Mouse (Mus musculus) megakaryocyte, adult 5-6 weeks (primary cell): ENCODE measurements around the gene Ssc4d. TPM values are rescaled to one million over a fixed set of nuclear protein-coding genes. Genes with fewer than 3 reads are reported as not detected.

Experiments
- ATAC-seq: 2 replicates; pipeline ENCODE4 v1.8.0; 2016; ENCODE audit warnings: mild to moderate bottlenecking, inconsistent platforms; ENCODE audit not compliant: poor library complexity, severe bottlenecking
- total RNA-seq, 2 experiments: library from RNA; stranded (forward) in 1 of 2; stranded (reverse) in 1 of 2; fragments of 153-499, 151-499 nt in 1 of 2; fragments of 221-1000, 200-1000 nt in 1 of 2; gene quantifications; 2 replicates each; pipeline versions ENCODE4 v1.2.3 to v1.2.4; 2015 to 2017

Gene Ssc4d
- total RNA-seq, 2 experiments from 2014 or later = 6.0 to 19.9 TPM

DNA sequence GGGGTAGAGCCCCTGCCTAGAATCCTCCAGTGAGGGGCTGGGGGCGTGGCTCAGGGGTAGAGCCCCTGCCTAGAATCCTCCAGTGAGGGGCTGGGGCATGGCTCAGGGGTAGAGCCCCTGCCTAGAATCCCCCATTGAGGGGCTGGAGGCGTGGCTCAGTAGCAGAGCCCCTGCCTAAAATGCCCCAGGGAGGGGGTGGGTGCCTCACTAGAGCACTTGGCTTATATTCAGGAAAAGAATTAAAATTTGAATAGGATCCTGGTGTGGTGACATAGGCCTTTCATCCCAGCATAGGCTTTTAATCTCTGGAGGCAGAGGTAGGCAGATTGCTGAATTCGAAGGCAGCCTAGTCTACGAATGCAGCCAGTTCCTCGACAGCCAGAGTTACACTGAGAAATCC lies 5.0 kb upstream of the Ssc4d start:
- ATAC-seq = no peak

DNA sequence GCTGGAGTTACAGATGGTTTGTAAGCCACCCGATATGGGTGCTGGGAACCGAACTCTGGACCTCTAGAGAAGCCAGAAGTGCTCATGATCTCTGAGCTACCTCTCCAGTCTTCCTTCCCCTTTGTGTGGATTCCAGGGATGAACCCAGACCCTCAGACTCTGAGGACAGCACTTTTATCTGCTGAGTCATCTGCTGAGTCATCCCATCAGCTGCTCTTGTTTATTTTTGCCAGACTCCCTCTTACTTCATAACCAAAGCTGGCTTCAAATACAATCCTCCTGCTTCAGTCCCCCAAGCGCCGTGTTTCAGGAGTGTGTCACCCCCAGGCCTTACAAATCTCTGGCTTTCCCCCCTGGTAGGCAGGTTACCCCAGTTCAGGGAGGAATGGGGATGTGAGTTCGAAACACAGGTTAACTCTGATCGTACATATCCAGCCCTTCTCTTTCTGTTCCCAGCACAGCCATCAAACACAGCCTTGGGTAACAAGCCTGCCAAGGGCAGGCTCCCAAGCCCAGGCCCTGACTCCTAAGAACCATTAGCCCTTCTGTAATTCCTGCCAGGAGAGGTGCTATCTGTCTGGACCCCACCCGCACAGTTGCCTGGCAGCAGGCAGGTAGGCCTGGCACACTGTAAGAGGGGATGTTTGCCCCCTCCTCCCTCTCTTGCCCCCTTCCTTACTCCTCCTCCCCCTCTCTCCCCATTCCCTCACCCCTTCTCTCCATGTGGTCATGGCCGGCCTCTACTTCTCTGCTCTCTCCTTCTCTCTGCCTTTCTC lies 1.8 kb upstream of the Ssc4d start:
- ATAC-seq = no peak

DNA sequence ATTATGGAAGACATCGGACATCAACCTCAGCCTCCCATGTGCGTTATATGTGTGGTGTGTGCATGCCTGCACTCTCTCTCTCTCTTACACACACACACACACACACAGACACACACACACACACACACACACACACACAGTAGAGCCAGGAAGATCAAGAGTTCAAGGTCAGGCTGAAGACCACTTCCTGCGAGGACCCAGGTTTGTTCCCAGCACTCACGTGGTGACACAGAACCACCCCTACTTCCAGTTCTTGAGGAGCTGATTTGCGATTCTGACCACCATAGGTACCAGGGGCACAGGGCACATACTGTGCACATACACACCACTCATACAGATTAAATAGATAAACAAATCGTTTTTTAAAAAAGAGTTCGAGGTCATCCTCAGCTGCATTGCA lies 2.5 kb downstream of the Ssc4d start:
- ATAC-seq = no peak

DNA sequence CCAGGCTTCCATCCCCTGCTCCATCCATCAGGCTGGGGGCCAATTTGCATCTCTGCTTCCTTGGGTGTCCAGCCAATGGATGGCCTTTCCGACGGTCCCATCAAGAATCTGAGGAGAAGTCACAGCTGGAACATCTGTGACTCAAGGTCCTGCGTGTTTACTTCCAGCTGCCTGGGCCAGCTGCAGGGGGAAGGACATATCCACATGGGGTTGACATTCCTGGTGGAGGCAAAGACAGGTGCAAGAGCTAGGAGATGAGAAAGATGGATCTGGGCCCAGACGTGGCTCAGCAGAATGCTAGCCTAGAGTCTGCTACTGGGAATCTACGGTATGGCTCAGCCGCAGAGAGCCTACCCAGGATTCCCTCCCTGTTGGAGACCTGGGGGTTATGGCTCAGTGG lies 4.1 kb downstream of the Ssc4d start:
- ATAC-seq = no peak

DNA sequence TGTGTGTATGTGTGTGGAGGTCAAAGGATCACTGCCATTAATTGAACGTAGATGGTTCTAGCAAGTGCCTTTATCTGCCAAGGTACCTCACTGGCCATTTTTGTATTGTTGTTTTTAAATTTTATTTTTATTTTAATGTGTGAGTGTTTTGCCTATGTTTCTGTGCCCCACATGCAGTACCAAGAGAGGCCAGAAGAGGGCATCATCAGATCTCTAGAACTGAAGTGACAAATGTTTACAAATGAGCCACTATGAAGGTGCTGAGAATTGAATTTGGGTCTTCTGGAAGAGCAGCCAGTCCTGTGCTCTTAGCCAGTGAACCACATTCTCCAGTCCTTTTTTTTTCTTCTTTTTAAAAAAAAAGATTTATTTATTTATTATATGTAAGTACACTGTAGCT lies 5.5 kb downstream of the Ssc4d start:
- ATAC-seq = 0 out of 2 replicates have a peak, but pooled peaks have one; percentile 54

DNA sequence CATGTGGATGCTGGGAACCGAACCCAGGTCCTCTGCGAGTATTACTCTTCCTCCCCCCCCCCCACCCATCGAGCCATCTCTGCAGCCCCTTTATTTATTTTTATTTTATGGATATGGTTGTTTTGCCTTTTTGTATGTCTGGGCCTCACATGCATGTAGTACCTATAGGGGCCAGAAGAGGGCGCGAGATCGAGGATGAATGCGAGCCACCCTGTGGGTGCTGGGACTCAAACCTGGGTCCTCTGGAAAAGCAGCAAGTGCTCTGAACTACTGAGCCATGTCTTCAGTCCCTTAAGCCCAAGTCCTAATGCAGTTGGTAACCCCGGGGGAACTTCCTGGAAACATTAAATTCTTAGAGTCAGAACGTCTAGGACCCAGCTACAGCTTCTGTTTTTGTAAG lies 7.5 kb downstream of the Ssc4d start:
- ATAC-seq = no peak

DNA sequence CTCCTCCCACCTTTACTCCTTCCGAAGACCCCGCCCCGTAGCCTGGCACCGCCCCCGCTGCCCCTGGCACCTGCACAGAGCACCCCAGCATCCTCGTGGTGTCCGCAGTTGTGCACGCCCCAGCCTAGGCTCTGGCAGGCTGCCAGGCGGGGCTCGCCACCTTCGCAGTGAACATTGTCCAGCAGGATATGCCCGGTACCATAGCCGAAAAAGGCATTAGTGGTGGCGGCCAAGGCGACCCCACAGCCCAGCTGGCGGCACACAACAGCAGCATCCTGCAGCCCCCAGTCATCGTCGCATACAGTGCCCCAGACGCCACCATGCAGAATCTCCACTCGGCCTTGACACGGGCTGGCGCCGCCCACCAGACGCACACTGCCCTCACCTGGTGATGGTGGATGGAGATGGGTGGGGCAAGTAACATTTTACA lies 8.8 kb downstream of the Ssc4d start:
- no peak for ATAC-seq

DNA sequence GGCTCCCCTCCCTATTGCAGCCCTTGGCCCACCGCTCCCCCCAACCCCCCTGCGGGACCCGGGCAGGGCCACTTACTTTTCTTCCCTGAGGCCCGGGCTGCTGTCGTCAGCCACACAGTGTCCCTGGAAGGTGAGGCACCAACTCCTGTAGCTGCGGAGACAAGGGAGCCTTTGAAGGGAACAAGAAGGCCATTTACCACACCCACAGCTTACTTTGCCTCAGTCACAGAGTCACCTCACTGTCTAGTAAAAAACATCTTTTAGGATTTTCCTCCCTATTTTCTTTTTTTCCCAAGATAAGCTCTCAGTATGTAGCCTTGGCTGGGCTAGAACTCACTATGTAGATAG lies 11.1 kb downstream of the Ssc4d start:
- ATAC-seq = no peak

DNA sequence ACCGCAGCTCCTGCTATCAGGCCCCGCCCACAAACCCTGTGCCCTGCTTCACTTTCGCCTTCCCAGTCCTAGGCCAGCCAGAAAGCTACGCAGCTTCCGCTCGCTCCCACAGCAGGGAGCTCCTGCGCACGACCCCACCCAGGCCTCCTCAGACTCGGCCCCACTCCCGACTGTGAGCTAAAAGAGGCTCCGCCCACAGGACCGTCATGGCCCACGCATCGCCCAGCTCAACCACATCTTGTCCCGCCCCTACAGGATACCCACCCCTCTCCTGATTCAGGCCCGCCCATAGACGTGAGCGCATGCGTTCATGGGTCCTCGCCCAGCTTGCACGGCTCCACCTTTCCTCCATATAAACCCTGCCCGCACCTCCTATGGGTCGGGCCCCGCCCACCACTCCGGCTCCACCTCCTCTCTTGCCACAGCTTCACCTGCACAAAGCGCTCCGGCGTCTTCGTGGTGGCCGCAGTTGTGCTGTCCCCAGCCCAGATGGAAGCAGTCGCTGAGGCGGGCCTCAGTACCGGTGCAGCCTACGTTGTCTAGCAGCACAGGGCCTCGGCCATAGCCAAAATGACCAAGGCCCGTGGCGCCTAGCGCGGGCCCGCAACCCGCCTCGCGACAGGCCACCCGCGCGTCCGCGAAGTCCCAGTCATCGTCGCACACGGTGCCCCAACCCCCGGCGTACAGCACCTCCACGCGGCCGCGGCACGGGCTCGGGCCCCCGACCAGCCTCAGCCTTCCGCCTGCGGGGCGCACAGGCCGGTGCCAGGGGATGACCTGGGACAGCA lies 11.6 kb downstream of the Ssc4d start:
- peak; percentile 78 for ATAC-seq

DNA sequence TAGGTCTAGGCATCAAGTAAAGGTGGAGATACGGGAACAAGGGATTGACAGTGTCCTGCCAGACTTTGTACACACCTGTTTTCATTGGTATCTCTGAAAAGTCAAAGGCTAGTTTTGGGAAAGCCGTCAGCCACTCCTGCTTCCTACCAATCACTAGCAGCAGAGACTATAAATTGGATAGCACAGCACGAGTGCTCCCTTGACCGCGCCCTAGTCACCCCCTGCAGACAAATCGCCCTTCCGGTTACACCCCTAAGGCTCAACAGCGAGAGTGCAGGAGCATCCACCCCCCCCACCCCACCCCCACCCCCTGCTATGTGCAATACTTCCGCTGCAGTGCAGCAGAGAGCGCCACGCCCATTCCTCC lies 12.2 kb downstream of the Ssc4d start:
- ATAC-seq = no peak

DNA sequence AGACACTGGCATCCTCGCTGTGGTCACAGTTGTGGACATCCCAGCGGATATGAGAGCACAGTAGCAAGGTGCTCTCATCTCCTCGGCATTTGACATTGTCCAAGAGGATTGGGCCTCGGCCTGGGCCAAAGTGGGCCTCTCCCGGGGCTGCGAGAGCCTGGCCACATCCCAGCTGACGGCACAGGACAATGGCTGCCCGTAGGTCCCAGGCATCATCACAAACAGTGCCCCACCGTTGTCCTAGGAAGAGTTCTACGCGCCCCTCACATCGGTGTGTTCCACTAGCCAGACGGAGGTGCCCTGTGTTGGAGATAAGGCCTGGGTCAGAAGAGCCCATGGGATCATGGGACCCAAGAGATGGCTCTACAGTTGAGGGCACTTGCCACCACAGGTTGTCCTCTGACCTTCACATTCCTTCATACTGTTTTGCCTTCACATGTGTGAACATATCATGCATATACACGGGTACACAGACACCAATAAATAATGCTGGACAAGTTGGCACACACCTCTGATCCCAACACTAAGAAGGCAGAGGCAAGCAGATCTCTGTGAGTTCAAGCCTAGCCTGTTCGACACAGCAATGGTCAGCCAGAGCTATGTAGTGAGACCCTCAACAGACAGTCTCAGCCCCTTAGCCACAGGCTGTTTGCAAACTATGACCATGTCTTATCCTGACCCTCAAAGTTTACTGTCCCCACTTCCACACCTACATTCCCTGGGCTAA lies 13.3 kb downstream of the Ssc4d start:
- ATAC-seq = no peak

DNA sequence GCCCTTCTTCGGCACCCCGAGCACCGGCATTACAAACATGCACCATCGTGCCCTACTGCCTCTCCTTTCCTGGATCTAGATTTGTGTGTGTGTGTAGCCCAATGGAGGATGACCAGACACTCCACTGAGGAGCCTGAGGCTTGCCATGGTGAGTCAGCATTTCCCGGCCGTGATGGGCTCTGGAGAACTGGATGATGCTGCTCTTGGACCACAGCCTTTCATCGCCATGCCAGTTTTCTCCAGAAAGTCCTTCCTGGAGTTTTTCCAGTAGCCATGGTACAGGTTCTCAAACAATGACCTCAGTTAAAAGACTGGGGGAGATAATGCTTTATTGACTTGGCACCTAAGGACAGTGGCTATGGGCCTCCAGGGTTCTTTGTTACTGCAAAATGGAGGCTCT lies 14.4 kb downstream of the Ssc4d start:
- no peak for ATAC-seq

DNA sequence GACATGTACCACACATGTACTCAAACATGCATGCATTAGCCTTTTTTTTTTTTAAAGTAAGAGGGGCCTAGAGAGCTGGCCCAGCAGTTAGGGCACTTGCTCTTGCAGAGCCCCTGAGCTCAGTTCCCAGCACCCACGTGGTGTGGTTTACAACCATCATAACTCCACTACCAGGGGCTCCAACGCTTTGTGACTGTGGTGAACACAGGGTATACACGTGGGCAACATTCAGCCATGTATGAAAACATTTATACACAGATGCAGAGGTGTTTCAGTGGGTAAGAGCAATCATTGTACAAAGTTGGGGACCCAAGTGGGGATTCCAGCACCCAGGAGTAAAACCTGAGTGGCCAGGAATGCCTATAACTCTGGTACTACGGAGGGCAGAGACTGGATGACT lies 16.0 kb downstream of the Ssc4d start:
- ATAC-seq = no peak

DNA sequence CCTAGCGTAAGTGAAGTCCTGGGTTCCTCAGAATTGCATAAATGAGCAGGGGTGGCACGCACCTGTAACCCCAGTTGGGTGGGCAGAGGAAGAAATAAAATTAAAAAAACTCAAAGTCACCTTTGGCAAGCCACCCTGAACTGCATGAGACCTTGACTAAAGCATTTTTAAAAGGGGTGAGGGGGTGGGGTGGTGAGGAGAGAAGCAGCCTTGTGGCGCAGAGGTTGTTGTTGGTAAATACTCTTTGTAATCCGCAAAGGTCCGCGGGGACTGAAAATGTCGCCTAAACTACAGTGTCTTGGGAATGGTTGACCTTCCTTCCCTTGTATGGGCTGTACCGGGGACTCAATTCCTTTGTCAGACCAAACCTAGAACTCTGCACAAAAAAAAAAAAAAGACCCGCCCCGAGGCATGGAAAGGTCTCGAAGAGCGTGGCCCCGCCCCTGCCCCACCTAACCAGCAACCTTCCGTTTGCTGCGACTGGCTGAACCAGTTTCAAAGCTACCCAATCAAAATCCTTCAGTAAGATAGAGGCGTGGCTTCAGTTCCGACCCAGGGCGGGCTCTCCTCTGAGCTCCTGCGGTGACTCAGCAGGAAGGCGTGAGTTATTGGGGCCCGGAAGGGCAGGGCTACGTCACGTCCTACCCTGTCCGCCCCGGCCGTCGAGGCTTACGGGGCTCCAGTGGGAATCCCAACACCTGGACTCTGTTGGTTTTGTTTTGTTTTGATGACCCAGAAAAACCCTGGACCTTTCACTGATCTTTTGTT lies 16.9 kb downstream of the Ssc4d start:
- ATAC-seq = peak; percentile 79

DNA sequence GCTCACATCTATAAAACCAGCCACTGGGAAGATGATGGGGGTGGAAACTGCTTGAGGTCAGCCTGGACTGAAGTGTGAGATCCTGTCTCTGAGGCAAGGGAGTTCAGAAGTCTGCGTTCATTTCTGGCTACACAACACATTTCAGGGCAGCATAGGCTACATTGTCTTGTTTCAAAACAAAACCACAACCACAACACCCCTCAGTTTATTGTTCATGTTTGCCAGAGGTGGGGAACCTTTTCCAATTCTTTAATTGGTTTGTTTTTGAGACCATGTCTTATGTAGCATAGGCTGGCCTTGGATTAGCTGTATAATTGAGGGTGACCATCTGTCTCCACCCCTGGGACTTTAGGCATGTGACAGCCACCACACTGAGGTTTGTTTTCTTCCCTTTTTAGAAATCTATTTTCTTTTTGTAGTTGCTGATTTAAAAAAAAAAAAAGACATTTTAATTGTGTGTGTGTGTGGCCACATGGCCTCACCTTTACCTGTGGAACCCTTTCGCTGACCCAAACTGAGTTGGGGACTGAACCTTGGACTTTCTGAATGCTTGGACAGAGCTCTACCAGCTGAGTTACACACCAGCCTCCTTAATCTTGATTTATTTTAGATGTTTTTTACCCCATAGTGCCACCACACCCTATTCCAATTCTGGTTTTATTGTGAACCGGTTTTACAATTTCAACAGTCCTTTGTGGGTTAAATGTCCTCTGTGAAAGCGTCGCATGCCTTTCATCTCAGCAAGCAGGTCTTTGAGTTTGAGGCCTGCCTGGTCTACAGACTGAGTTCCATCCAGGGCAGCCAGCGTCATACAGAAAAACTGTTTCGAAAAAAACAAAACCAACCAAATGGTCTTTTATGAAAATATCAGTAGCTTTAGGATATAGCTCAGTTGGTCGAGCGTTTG lies 17.8 kb downstream of the Ssc4d start:
- ATAC-seq = no peak

DNA sequence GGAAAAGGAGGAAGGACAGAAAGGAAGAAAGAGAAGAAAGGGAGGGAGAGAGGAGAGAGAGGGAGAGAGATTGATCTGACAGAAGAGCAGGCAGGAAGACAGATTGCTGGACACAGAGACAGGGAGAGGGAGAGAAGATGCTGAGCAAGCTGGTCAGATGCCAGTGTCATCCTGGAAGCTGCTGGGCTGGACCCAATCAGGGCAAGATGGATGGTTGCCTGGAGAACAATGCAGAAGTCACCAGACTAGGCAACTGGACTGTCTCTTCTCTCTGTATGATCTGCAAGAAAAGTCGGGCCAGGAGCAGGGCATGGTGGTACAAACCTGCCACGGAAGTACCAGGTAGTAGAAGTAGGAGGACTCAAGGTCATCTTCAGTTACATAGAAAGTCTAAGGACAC lies 21.5 kb downstream of the Ssc4d start:
- ATAC-seq = no peak

DNA sequence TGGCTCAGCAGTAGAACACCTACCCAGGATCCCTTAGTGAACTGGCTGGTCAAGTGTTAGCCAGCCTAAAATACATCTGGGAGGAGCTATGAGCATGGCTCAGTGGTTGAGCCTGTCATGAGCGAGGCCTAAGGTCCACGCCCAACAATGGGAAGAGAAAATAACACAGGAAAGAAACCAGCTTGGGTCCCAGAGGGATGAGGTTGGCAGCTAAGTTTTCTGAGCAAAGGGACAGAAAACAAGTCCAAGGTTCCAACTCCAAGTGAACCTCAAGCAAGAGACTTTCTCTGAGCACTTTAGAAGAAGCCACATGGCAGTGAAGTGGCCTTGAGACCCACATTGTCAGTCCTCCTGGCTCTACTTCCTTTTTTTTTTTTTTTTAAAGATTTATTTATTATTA lies 22.7 kb downstream of the Ssc4d start:
- ATAC-seq = peak; percentile 59

DNA sequence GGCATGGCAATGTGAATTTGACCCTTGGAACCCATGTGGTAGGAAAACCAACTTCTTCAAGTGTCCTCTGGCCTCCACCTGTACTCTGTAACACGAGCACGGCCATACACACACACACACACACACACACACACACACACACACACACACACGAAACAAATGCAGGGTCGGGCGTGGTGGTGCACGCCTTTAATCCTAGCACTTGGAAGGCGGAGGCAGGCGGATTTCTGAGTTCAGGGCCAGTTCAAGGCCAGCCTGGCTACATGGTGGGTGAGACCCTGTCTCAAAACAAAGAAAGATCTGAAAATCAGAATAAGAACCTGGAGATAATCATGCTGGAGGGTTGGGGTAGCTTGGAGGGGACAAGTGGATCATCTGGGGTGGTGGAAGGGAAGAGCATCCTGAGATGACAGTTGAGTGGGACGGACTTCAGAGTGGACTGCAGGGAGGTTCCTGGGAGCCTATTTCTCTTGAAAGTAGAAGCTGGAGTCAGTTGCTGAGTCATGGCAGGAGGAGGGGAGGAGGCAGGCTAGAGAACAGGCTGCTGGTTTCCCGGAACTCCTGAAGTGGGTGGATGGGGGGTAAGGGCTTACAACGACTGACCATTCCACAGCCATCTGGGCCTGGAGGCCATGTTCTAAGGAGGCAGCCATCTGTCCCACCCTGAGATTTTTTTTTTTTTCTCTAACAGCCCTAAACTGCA lies 23.5 kb downstream of the Ssc4d start:
- peak; percentile 74 for ATAC-seq

DNA sequence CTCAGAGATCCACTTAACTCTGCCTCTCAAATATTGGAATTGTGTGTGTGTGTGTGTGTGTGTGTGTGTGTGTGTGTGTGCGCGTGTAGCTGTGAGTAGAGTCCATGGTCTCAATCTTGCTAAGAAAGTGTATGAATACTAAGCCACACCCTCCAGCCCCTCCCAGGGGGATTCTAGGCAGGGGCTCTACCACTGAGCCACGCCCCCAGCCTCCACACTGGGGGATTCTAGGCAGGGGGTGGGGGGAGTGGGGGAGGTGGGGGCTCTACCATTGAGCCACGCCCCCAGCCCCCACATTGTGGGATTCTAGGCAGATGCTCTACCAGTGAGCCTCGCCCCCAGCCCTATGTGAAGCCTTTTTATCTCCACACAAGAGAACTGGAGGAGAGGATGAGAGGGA lies 27.7 kb downstream of the Ssc4d start:
- ATAC-seq = no peak
